Mouse (Mus musculus) spleen, adult 12 weeks (tissue): Measurements from ENCODE around the gene Gm20911.
"Not testable (repeated sequence)": the region's sequence is repeated elsewhere in the genome, so short reads cannot be mapped to it uniquely, and the experiment has no call there.

ENCODE experiments used
- DNase-seq: peaks from one replicate; pipeline ENCODE4 v3.0.0; 2022; ENCODE audit warnings: low spot score

The Gm20911 gene

DNA sequence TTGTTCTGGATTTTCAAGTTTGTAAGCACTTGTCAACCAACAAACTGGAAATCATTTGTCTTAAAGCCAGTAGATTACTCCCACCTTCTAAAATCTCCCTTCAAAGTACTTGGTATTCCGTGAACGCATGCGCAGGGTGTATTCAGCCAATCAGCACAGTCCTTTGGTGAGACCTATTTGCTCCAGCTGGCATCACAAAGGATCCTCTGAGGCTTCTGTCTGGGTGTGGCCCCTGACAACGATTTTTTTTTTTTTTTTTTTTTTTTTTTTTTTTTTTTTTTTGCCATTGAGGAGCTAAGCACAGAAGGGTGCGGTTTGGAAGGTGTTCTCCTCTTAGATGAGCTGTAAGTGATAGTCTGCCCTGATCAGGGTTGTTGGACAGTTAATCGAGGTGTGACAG lies at the start of gene Gm20911:
TSS of gene Gm20911 (plus strand) at position 301 of the 400 bp plus-strand sequence.
- DNase-seq = not testable (repeated sequence)
